Mouse (Mus musculus): ENCODE results near the gene Adprhl2.

Gene Adprhl2

GRCm38 (mm10) chr4:126305428-126305827 lies 16.1 kb downstream of the Adprhl2 start:
- no peak for DNase-seq

- no peak for DNase-seq
Measured at GRCm38 (mm10) chr4:126303877-126304276, 17.6 kb downstream of the Adprhl2 start.

DNA sequence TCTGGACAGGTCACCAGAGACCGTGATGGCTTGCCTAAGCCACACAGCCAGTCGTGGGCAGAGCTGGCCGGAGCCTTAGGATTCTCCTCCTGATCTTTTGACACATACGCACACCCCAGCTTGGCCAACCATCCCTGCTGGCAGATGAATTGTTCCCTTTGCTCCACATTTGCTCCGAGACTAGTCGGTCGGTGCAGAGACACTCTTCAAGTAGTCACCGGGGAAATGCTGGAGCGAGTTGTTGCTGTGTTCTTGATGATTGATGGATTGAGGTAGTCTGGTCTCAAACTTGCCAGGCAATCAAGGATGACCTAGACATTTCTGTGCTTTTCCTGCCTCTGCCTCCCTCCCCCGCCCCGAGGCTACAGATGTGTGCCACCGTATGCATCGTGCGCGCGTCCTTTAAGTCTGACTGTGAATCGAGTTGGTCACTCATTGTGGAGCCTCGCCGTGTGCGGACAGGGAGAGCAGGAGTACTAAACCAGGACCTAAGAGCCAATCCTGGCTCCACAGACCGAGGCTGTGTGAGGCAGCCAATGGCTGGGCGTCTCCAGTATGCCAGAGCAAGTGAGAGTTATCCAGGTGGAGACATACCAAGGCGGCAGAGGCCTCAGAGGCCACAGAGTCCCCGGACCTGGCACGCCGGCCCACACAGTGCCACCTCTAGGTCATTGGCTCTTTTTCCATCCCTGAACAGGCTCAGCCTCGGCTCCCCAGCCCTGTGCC lies 19.8 kb downstream of the Adprhl2 start:
- peak; percentile 61 for DNase-seq

GRCm38 (mm10) chr4:126300916-126301583 lies 20.5 kb downstream of the Adprhl2 start:
- peak; percentile 27 for DNase-seq

- DNase-seq, result peak; percentile 64
Measured at GRCm38 (mm10) chr4:126296617-126297101, 24.8 kb downstream of the Adprhl2 start.

- no peak for DNase-seq
Measured at GRCm38 (mm10) chr4:126295937-126296336, 25.6 kb downstream of the Adprhl2 start.

DNA sequence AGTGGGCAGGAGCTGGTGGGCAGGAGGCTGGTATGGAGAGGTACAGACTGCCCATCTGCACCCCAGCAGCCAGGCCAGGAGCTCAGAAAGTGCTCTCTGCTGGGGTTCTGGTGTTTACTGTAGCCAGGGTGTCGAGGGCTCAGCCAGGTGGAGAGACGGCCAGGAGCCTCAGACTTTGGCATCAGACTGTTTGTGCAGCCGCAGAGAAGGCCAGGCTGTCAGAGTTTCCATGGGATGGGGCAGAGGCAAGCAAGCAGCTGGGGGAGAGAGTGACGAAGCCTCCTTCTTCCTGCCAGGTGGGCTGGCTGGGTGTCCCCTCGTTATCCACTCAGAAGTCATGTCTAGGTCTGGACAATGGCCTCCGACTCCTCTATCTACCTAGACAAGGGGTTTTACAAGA lies 26.4 kb downstream of the Adprhl2 start:
- DNase-seq, result no peak

DNA sequence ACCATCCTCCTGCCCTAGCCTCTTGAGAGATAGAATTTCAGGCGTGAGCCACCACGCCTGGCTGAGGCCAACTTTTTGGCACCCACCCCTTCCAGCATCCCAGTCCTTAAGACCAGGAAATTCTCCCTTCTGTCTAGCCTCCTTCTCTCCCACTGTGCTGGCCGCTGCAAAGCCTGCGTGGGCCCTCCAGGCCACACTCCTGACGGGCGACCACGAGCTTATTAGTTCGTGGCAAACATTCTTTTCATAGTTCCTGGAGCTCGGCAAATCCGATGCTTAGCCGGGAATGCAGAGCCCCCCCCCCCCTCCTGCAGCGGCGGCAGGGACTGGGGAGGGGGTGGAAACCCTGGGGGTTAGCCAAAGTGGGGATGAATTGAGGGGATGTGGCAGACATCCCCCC lies 30.3 kb downstream of the Adprhl2 start:
- DNase-seq, result no peak

DNA sequence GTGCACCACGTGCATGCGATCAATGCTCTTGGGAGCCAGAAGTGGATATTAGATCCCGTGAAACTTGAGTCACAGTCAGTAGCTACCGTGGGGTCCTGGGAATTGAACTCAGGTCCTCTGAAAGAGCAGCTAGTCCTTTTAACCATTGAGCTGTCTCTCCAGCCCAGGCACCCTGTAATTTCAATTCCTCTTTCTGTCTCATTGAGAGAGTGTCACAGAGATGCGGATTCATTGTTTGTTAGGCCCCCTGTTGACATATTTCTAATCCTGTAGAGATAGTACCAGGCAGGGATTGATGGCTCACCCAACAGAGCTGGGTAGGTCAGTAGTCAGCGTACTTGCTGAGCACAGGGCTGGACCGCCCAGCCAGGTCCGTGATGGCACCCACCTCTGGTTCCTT lies 31.2 kb downstream of the Adprhl2 start:
- DNase-seq, result no peak

- DNase-seq, result no peak
Measured at GRCm38 (mm10) chr4:126288085-126288666, 33.3 kb downstream of the Adprhl2 start.

DNA sequence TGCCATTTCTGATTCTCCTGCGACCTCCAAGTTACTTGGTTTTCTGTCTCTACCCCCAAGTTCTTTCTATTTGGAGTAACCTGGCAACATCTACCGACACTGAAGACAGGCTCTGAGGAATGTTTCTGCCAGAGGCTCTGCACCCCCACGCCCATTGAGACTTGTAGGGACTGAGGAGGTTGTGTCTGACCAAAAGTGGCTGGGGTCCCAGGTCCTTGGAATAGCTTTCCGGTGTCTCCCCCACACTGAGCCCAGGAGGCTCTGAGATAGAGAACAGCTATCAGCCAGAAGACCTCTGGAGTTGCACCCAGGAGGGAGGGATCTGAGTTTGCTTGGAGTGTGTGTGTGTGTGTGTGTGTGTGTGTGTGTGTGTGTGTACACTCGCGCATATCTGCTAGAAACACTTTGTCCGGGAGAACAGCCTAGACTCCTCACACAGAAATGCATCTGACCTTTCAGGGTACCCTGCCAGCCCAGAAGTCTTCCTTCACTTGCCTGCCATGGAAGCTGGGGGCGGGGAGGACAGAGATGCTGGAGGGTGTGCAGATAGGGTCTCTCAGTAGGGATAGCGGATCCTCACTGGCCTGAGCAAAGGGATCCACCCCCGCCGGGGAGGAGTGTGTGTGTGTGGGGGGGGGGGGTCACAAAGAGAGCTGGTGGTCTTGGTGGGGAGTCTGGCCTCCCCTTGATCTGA lies 34.1 kb downstream of the Adprhl2 start:
- no peak for DNase-seq

GRCm38 (mm10) chr4:126286492-126286891 lies 35.0 kb downstream of the Adprhl2 start, which contains the start of gene Col8a2:
TSS of gene Col8a2 (plus strand) at chr4:126286793.
- DNase-seq, result no peak

- DNase-seq, result no peak
Measured at GRCm38 (mm10) chr4:126283582-126283981, 37.9 kb downstream of the Adprhl2 start.

DNA sequence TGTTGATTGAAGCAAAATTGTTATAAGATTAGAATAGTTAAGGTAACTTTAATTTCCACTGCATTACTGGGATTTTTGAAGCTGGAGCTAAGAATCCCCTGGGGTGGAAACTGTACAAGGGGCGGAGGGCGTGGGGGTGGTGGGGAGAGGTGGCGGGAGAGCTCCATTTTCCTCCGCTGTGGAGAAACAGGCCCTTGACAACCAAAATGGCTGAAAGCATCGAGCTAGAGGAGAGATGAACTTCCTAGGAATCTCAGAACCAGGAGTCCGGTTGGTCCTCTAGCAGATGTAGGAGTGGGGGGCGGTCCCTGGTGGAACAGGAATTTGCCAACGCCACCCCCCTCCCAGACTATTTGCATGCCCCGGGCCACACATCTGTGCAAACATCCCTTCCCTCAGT lies 39.8 kb downstream of the Adprhl2 start:
- no peak for DNase-seq

DNA sequence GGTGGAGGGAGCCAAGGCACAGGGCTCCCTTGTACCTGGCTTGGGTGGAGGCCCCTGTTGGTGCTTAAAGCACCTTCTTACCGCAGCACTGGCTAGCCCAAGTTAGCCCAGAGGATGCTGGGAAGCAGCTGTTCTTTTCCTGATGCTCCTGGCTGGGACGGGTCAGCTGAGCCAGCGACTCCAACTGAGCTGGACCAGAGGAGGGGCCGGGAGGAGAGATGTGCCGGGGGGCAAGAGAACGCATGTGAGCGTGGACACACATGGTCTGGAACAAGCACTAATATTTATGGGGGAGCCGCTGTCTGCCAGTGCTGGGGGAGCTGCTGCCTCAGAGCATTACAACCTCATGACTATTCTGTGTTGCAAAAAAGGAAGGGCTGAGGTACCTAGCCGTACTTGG lies 42.5 kb downstream of the Adprhl2 start:
- no peak for DNase-seq

- no peak for DNase-seq
Measured at GRCm38 (mm10) chr4:126278565-126278915, 43.0 kb downstream of the Adprhl2 start.

GRCm38 (mm10) chr4:126277906-126278564 lies 43.5 kb downstream of the Adprhl2 start:
- DNase-seq, result peak; percentile 80

DNA sequence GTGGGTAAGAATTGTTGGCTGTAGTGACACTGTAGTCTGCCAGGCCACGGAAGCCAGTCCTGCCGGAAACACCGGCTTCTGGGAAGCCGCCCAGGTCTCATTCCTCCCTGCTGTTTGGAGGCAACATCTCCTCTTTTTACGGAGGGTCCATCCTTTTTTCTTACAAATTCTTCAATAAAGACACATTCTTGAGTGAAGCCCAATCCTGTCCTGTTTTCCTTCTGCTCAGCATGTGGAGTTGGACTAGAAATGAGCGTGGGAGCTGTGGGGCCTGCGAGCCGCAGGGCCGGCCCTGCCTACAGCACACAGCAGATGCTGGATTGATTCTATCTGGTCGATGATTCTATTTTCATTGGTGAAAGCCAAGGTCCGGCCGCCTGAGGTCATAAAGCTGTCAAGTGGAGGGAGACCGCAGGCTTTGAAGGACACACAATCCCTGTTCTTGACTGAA lies 45.8 kb downstream of the Adprhl2 start:
- DNase-seq, result peak; percentile 86

GRCm38 (mm10) chr4:126275081-126275480 lies 46.4 kb downstream of the Adprhl2 start:
- peak; percentile 79 for DNase-seq

- peak; percentile 95 for DNase-seq
Measured at GRCm38 (mm10) chr4:126273753-126274152, 47.8 kb downstream of the Adprhl2 start.

GRCm38 (mm10) chr4:126269292-126269691 lies 52.2 kb downstream of the Adprhl2 start:
- no peak for DNase-seq
